Mouse (Mus musculus): ENCODE data around the gene Fry. TPM values are rescaled to one million over a fixed set of nuclear protein-coding genes. Genes with fewer than 3 reads are reported as not detected.

Fry gene
- total and polyA plus RNA-seq, 3 experiments: 1.9 to 2.3 TPM; not detected in 1

- TF ChIP-seq JUND (IDR thresholded peaks at IDR 0.05; ENCODE audit: low read depth, low read length) (no peak), TCF12 (IDR thresholded peaks at IDR 0.05; ENCODE audit: low read depth, low read length) (0 out of 2 replicates have a peak, but pooled peaks have one; percentile 38), USF1 (IDR thresholded peaks at IDR 0.05; ENCODE audit: low read depth, low read length) (no peak)
These were observed 77.2 kb downstream of the Fry start (continued) for GRCm38 (mm10) chr5:150195514-150196210.

- Histone ChIP-seq H3K9me3 (replicated peaks; ENCODE audit: insufficient read depth, low read length) (no peaks in the 10 kb centered on the region), H3K9ac (ENCODE audit: control insufficient read depth, low read depth, low read length, poor library complexity, severe bottlenecking) (peak overlapping the region; percentile 65), H3K27ac (ENCODE audit: control insufficient read depth, low read depth, low read length) (no peak overlapping the region; the same call in 1 of the 2 replicates), H3K4me3 (ENCODE audit: control insufficient read depth in 1 of 2, insufficient read depth in 1 of 2, low read depth in 2 of 2, low read length in 2 of 2) (peak overlapping the region; percentile 63 to 77), H3K79me2 (ENCODE audit: control insufficient read depth, insufficient read depth, low read length, poor library complexity) (no peaks in the 10 kb centered on the region), H3K27me3 (ENCODE audit: control insufficient read depth in 1 of 2, insufficient read depth in 2 of 2, low read length in 2 of 2) (no peaks in the 10 kb centered on the region), H3K4me1 (ENCODE audit: control insufficient read depth in 1 of 2, insufficient read depth in 2 of 2, low read length in 2 of 2) (0 out of 4 replicates have a peak, but pooled peaks cover 0 to 6% of the 10 kb centered on the region in 2 experiments), H3K36me3 (ENCODE audit: control insufficient read depth in 1 of 2, insufficient read depth in 2 of 2, low read length in 2 of 2) (peaks cover 0 to 4% of the 10 kb centered on the region in 2 experiments; a peak in 1 of 4 replicates)
- TF ChIP-seq TBP (IDR thresholded peaks at IDR 0.05; ENCODE audit: low read depth, low read length) (peak; percentile 39), MYC (IDR thresholded peaks at IDR 0.05; ENCODE audit: low read depth, low read length) (no peak), CHD1 (IDR thresholded peaks at IDR 0.05; ENCODE audit: low read depth, low read length) (no peak), TCF12 (IDR thresholded peaks at IDR 0.05; ENCODE audit: low read depth, low read length) (no peak), NELFE (IDR thresholded peaks at IDR 0.05; ENCODE audit: low read depth, low read length) (no peak), EP300 (IDR thresholded peaks at IDR 0.05; ENCODE audit: low read depth in 1 of 2, low read length in 2 of 2) (0 out of 4 replicates have a peak, but pooled peaks of 1 of the 2 experiments have one; percentile 9), ZC3H11A (IDR thresholded peaks at IDR 0.05; ENCODE audit: low read depth, low read length) (no peak), MYB (IDR thresholded peaks at IDR 0.05; ENCODE audit: low read depth, low read length) (peak; percentile 14; the same call in 1 of the 2 replicates), ETS1 (IDR thresholded peaks at IDR 0.05; ENCODE audit: low read depth, low read length) (peak; percentile 16; the same call in 1 of the 2 replicates), E2F4 (IDR thresholded peaks at IDR 0.05; ENCODE audit: borderline replicate concordance, low read depth, low read length) (no peak), MAZ (IDR thresholded peaks at IDR 0.05; ENCODE audit: low read depth, low read length) (0 out of 2 replicates have a peak, but pooled peaks have one; percentile 25), RAD21 (IDR thresholded peaks at IDR 0.05; ENCODE audit: low read depth, low read length) (no peak)
- DNase-seq (ENCODE audit: low read depth, low spot score): peak; percentile 86
These were observed 77.8 kb downstream of the Fry start for GRCm38 (mm10) chr5:150196211-150196585.

- H3K27me3 ChIP-seq (ENCODE audit: control insufficient read depth in 1 of 2, insufficient read depth in 2 of 2, low read length in 2 of 2): no peaks in the 10 kb centered on the region
- H3K9ac ChIP-seq (ENCODE audit: control insufficient read depth, low read depth, low read length, poor library complexity, severe bottlenecking): no peak overlapping the region
- 0 out of 4 replicates have a peak, but pooled peaks cover 0 to 6% of the 10 kb centered on the region in 2 experiments for H3K4me1 ChIP-seq (ENCODE audit: control insufficient read depth in 1 of 2, insufficient read depth in 2 of 2, low read length in 2 of 2)
- no peaks in the 10 kb centered on the region for H3K9me3 ChIP-seq (replicated peaks; ENCODE audit: insufficient read depth, low read length)
- peak; percentile 33 for DNase-seq (ENCODE audit: low read depth, low spot score)
- H3K79me2 ChIP-seq (ENCODE audit: control insufficient read depth, insufficient read depth, low read length, poor library complexity): no peaks in the 10 kb centered on the region
- H3K27ac ChIP-seq (ENCODE audit: control insufficient read depth, low read depth, low read length): no peak overlapping the region
- H3K4me3 ChIP-seq (ENCODE audit: control insufficient read depth in 1 of 2, insufficient read depth in 1 of 2, low read depth in 2 of 2, low read length in 2 of 2): no peak overlapping the region
- peaks cover 0 to 4% of the 10 kb centered on the region in 2 experiments; a peak in 1 of 4 replicates for H3K36me3 ChIP-seq (ENCODE audit: control insufficient read depth in 1 of 2, insufficient read depth in 2 of 2, low read length in 2 of 2)
- no peak for TF ChIP-seq HCFC1 (IDR thresholded peaks at IDR 0.05; ENCODE audit: low read depth, low read length)
- 0 out of 2 replicates have a peak, but pooled peaks have one; percentile 10 for TF ChIP-seq USF1 (IDR thresholded peaks at IDR 0.05; ENCODE audit: low read depth, low read length)
- TF ChIP-seq USF2 (IDR thresholded peaks at IDR 0.05; ENCODE audit: borderline replicate concordance in 1 of 2, insufficient read depth in 1 of 2, low read depth in 1 of 2, low read length in 2 of 2): no peak
- TF ChIP-seq ZC3H11A (IDR thresholded peaks at IDR 0.05; ENCODE audit: low read depth, low read length): no peak
- TF ChIP-seq MYB (IDR thresholded peaks at IDR 0.05; ENCODE audit: low read depth, low read length): no peak
- TF ChIP-seq GATA1 (IDR thresholded peaks at IDR 0.05; ENCODE audit: low read depth, low read length): peak; percentile 37; the same call in 1 of the 2 replicates
- no peak for TF ChIP-seq MAZ (IDR thresholded peaks at IDR 0.05; ENCODE audit: low read depth, low read length)
- peak; percentile 79 for TF ChIP-seq ZNF384 (IDR thresholded peaks at IDR 0.05; ENCODE audit: low read depth, low read length)
- no peak for TF ChIP-seq TCF12 (IDR thresholded peaks at IDR 0.05; ENCODE audit: low read depth, low read length)
- no peak for TF ChIP-seq GABPA (IDR thresholded peaks at IDR 0.05; ENCODE audit: low read depth, low read length)
- 0 out of 2 replicates have a peak, but pooled peaks have one; percentile 29 for TF ChIP-seq ETS1 (IDR thresholded peaks at IDR 0.05; ENCODE audit: low read depth, low read length)
- TF ChIP-seq MXI1 (IDR thresholded peaks at IDR 0.05; ENCODE audit: low read depth, low read length): no peak
- no peak for TF ChIP-seq RCOR1 (IDR thresholded peaks at IDR 0.05; ENCODE audit: low read depth, low read length)
- TF ChIP-seq BHLHE40 (IDR thresholded peaks at IDR 0.05; ENCODE audit: borderline replicate concordance, low read depth, low read length): no peak
- TF ChIP-seq POLR2A (IDR thresholded peaks at IDR 0.05; ENCODE audit: control insufficient read depth in 1 of 2, insufficient read depth in 1 of 2, low read depth in 1 of 2, low read length in 2 of 2, poor library complexity in 1 of 2): no peak
- no peak for TF ChIP-seq ZKSCAN1 (IDR thresholded peaks at IDR 0.05; ENCODE audit: low read depth, low read length)
- TF ChIP-seq NRF1 (IDR thresholded peaks at IDR 0.05; ENCODE audit: insufficient read depth, low read depth, low read length, poor library complexity, severe bottlenecking): no peak
- TF ChIP-seq TAL1 (IDR thresholded peaks at IDR 0.05; ENCODE audit: low read length): no peak
These were observed 78.5 kb downstream of the Fry start for GRCm38 (mm10) chr5:150196881-150197311.
